Mouse (Mus musculus) heart, embryonic 10.5 days (tissue): ENCODE measurements around the gene Rusc2. TPM values are rescaled to one million over a fixed set of nuclear protein-coding genes. Genes with fewer than 3 reads are reported as not detected.

Experiments used
- DNase-seq: peaks from one replicate; pipeline ENCODE4 v3.0.0-alpha.2; 2017; ENCODE audit warnings: low spot score
- H3K27ac ChIP-seq: fragments of 300-500 bp; sonication (generic); 2 replicates; pipeline ENCODE4 v1.5.1; 2016; ENCODE audit warnings: mild to moderate bottlenecking
- H3K27me3 ChIP-seq: fragments of 300-500 bp; sonication (generic); 2 replicates; pipeline ENCODE4 v1.6.1; 2016; ENCODE audit warnings: mild to moderate bottlenecking; ENCODE audit not compliant: poor library complexity, insufficient read depth, severe bottlenecking
- H3K36me3 ChIP-seq: fragments of 300-500 bp; sonication (generic); 2 replicates; pipeline ENCODE4 v1.6.1; 2016; ENCODE audit warnings: mild to moderate bottlenecking, moderate library complexity
- H3K4me1 ChIP-seq: fragments of 300-500 bp; sonication (generic); 2 replicates; pipeline ENCODE4 v1.6.1; 2016; ENCODE audit warnings: mild to moderate bottlenecking
- H3K4me3 ChIP-seq: fragments of 300-500 bp; sonication (generic); 2 replicates; pipeline ENCODE4 v1.5.1; 2016; ENCODE audit warnings: mild to moderate bottlenecking, moderate library complexity
- H3K9me3 ChIP-seq: fragments of 300-500 bp; sonication (generic); 2 replicates; pipeline ENCODE4 v1.6.1; 2016; ENCODE audit warnings: mild to moderate bottlenecking, moderate library complexity
- WGBS: fragments of 180-500 bp; shearing (Covaris S2); methylation state at CpG from one replicate; pipeline ENCODE4 v1.1.7; 2016; 5-methylcytosine and 5-hydroxymethylcytosine counted together
- polyA plus RNA-seq: library from polyadenylated mRNA; unstranded; fragments of >200 nt; fragmentation: Nextera tagmentation; extraction: Ambion mirVana; gene quantifications from 2 replicates; pipeline ENCODE4 v1.2.1, GENCODE M21; 2016

The Rusc2 gene
- polyA plus RNA-seq, result 9.9 and 11.2 TPM in 2 replicates

- H3K36me3 ChIP-seq, result 0 out of 2 replicates have a peak, but pooled peaks cover 3% of the 10 kb centered on the region
- no peak for DNase-seq
- peak within 1 kb of the TSS; percentile 90 for H3K27ac ChIP-seq
- H3K4me3 ChIP-seq, result peak within 1 kb of the TSS; percentile 80
- H3K9me3 ChIP-seq, result no peaks in the 10 kb centered on the region
- peaks cover 18% of the 10 kb centered on the region for H3K4me1 ChIP-seq
- H3K27me3 ChIP-seq, result peaks cover 25% of the 10 kb centered on the region
- 2% methylated on average over 53 of the region's 63 CpGs for WGBS
Observed at GRCm38 (mm10) chr4:43381408-43382154, at the start of gene Rusc2. TSS of gene Rusc2 (plus strand) at chr4:43381979.

- WGBS, result 56% methylated on average over 2 of the region's 2 CpGs
- Histone ChIP-seq H3K36me3 (no peaks in the 10 kb centered on the region), H3K4me1 (no peaks in the 10 kb centered on the region), H3K9me3 (peaks cover 7% of the 10 kb centered on the region), H3K4me3 (no peak overlapping the region), H3K27ac (no peak overlapping the region), H3K27me3 (no peaks in the 10 kb centered on the region)
- DNase-seq, result no peak
Observed at GRCm38 (mm10) chr4:43334771-43335170, 47.0 kb upstream of the Rusc2 start.

- Histone ChIP-seq H3K27ac (no peak overlapping the region), H3K36me3 (no peaks in the 10 kb centered on the region), H3K4me1 (no peaks in the 10 kb centered on the region), H3K27me3 (no peaks in the 10 kb centered on the region), H3K4me3 (no peak overlapping the region), H3K9me3 (peaks cover 7% of the 10 kb centered on the region)
- no peak for DNase-seq
Observed at GRCm38 (mm10) chr4:43336176-43336575, 45.6 kb upstream of the Rusc2 start.

- WGBS, result 80% methylated on average over 4 of the region's 4 CpGs
- DNase-seq, result no peak
- peaks cover 7% of the 10 kb centered on the region for H3K9me3 ChIP-seq
- H3K4me1 ChIP-seq, result no peaks in the 10 kb centered on the region
- H3K27me3 ChIP-seq, result no peaks in the 10 kb centered on the region
- no peaks in the 10 kb centered on the region for H3K36me3 ChIP-seq
- H3K27ac ChIP-seq, result no peak overlapping the region
- H3K4me3 ChIP-seq, result no peak overlapping the region
Observed at GRCm38 (mm10) chr4:43340096-43340804, 41.5 kb upstream of the Rusc2 start.

- no peak overlapping the region for H3K4me3 ChIP-seq
- 78% methylated on average over 7 of the region's 7 CpGs for WGBS
- no peak overlapping the region for H3K27ac ChIP-seq
- DNase-seq, result no peak
- no peaks in the 10 kb centered on the region for H3K36me3 ChIP-seq
- H3K4me1 ChIP-seq, result no peaks in the 10 kb centered on the region
- peaks cover 3% of the 10 kb centered on the region for H3K9me3 ChIP-seq
- H3K27me3 ChIP-seq, result no peaks in the 10 kb centered on the region
Observed at GRCm38 (mm10) chr4:43341276-43341891, 40.4 kb upstream of the Rusc2 start.

DNA sequence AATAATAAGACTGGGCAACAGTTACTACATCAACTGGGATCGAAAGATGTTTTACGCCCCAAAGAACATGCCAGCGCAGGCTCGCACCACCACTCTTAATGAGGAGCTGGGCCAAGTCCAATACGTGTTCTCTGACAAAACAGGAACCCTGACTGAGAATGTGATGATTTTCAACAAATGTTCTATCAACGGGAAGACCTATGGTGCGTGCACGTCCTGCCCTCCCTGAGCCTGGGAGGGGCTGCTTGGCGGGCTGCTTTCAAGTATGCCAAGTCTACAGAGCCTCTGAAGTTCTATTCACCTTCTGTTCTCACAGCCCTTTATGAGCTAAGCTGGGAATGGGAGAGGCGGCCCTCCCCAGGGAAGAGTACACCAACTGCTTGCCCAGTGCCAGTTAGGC lies 39.3 kb upstream of the Rusc2 start:
- Histone ChIP-seq H3K4me3 (no peak overlapping the region), H3K27ac (no peak overlapping the region), H3K36me3 (no peaks in the 10 kb centered on the region), H3K4me1 (no peaks in the 10 kb centered on the region), H3K27me3 (no peaks in the 10 kb centered on the region), H3K9me3 (no peaks in the 10 kb centered on the region)
- 86% methylated on average over 10 of the region's 10 CpGs for WGBS
- DNase-seq, result no peak

- H3K9me3 ChIP-seq, result no peaks in the 10 kb centered on the region
- no peaks in the 10 kb centered on the region for H3K36me3 ChIP-seq
- H3K27ac ChIP-seq, result no peak overlapping the region
- DNase-seq, result no peak
- WGBS, result 86% methylated on average over 2 of the region's 2 CpGs
- H3K4me1 ChIP-seq, result no peaks in the 10 kb centered on the region
- no peak overlapping the region for H3K4me3 ChIP-seq
- H3K27me3 ChIP-seq, result no peaks in the 10 kb centered on the region
Observed at GRCm38 (mm10) chr4:43344932-43345331, 36.8 kb upstream of the Rusc2 start.

DNA sequence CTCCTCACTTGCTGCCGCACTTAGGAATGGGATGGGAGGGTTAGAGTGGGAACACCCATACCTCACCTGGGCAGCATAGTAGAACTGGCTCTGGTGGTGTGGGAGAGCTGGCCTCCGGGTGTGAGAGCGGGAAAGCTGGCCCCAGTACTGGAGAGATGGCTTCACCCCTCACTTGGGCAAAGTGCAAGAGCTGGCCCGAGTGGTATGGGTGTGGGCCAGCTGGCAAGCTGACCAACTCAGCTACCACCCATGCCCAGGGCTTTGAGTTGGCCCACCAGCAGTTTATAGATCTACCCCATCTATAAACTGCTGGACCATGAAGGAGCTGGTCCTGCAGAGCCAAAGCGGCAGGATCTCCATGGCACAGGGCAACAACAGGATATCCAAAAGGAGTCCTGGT lies 32.6 kb upstream of the Rusc2 start:
- no peaks in the 10 kb centered on the region for H3K36me3 ChIP-seq
- 81% methylated on average over 5 of the region's 5 CpGs for WGBS
- no peak overlapping the region for H3K4me3 ChIP-seq
- H3K27me3 ChIP-seq, result no peaks in the 10 kb centered on the region
- no peaks in the 10 kb centered on the region for H3K9me3 ChIP-seq
- no peaks in the 10 kb centered on the region for H3K4me1 ChIP-seq
- no peak for DNase-seq
- no peak overlapping the region for H3K27ac ChIP-seq

- Histone ChIP-seq H3K27ac (no peak overlapping the region), H3K4me3 (no peak overlapping the region), H3K36me3 (no peaks in the 10 kb centered on the region), H3K9me3 (no peaks in the 10 kb centered on the region), H3K4me1 (no peaks in the 10 kb centered on the region), H3K27me3 (no peaks in the 10 kb centered on the region)
- WGBS, result 78% methylated on average over 6 of the region's 6 CpGs
- DNase-seq, result no peak
Observed at GRCm38 (mm10) chr4:43350038-43350560, 31.7 kb upstream of the Rusc2 start.

GRCm38 (mm10) chr4:43353662-43354061 lies 28.1 kb upstream of the Rusc2 start:
- Histone ChIP-seq H3K36me3 (no peaks in the 10 kb centered on the region), H3K27ac (no peak overlapping the region), H3K4me3 (no peak overlapping the region), H3K27me3 (no peaks in the 10 kb centered on the region), H3K9me3 (no peaks in the 10 kb centered on the region), H3K4me1 (no peaks in the 10 kb centered on the region)
- DNase-seq, result no peak
- 80% methylated on average over 6 of the region's 6 CpGs for WGBS

GRCm38 (mm10) chr4:43364914-43365560 lies 16.7 kb upstream of the Rusc2 start:
- H3K4me1 ChIP-seq, result no peaks in the 10 kb centered on the region
- no peaks in the 10 kb centered on the region for H3K27me3 ChIP-seq
- H3K4me3 ChIP-seq, result no peak overlapping the region
- WGBS, result 85% methylated on average over 11 of the region's 11 CpGs
- H3K9me3 ChIP-seq, result 0 out of 2 replicates have a peak, but pooled peaks cover under 1% of the 10 kb centered on the region
- no peaks in the 10 kb centered on the region for H3K36me3 ChIP-seq
- DNase-seq, result no peak
- no peak overlapping the region for H3K27ac ChIP-seq

DNA sequence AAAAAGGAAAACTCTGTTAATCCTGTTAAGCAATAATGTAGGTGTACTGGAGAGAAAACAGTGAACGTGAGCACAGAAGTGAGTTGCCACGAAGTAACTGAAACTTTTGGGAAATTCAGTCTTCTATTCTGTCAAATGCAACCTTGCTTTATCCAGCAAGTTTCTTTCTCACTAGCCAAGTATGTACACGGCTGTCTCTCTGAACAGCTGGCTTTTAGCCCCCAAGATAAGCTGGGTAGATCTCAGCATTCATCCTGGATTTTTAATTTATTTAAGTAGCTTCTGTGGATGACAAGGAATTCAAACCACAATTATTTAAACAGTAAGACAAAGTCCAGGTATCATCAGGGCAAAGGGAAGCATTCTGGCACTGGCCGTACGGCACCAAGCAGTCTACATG lies 14.5 kb upstream of the Rusc2 start:
- no peaks in the 10 kb centered on the region for H3K9me3 ChIP-seq
- no peak overlapping the region for H3K4me3 ChIP-seq
- no peaks in the 10 kb centered on the region for H3K36me3 ChIP-seq
- peaks cover 4% of the 10 kb centered on the region; the same call in 1 of the 2 replicates for H3K27me3 ChIP-seq
- no peaks in the 10 kb centered on the region for H3K4me1 ChIP-seq
- H3K27ac ChIP-seq, result no peak overlapping the region
- DNase-seq, result no peak
- 77% methylated on average over 5 of the region's 5 CpGs for WGBS
